Mouse (Mus musculus) T-helper 2 cell (primary cell): ENCODE data around the gene Slc29a4.

Experiments
- in situ Hi-C: fragments of 300-600 bp; cut with MboI, MseI; formaldehyde crosslinking; loops from one replicate; pipeline ENCODE4 v1.15.1; 2025; ENCODE audit warnings: high pct_unique_total_duplicates

Gene Slc29a4

DNA sequence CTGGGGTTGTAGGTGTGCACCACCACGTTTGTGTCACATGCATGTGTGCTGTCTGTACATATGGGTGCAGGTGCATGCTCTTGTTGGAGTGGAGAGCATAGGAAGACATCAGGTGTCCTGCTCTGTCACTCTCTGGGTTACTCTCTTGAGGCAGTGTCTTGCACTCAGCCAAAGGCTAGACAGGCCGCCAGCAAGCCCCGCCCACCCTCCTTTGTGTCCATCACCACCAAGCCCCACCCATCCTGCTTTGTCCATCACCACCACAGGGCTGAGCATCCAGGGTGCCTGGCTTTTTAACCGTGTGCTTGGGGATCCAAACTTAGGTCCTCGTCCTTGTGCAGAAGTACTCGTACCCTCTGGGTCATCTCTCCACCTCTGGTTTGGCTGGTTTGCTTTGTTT lies 3.9 kb downstream of the Slc29a4 start:
- in situ Hi-C loops: no loop called here

DNA sequence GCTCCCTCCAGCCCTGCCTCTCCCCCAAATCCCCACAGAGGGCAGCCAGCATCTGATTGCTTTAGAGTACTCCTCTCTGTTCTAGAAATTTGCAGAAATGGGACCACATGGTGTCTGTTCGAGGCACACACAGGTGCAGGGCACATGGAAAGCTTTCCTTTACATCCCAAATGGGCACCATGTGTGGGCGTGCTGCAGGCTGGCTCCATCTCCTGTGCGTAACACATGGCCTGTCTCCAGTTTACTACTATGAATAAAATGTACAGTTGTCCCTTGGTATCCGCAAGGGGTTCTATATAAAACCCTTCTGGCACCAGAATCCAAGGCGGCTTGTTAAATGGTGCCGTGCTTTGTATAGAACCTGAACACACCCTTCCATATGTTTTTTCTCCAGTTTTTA lies 4.6 kb downstream of the Slc29a4 start:
- in situ Hi-C loops: no loop called here

DNA sequence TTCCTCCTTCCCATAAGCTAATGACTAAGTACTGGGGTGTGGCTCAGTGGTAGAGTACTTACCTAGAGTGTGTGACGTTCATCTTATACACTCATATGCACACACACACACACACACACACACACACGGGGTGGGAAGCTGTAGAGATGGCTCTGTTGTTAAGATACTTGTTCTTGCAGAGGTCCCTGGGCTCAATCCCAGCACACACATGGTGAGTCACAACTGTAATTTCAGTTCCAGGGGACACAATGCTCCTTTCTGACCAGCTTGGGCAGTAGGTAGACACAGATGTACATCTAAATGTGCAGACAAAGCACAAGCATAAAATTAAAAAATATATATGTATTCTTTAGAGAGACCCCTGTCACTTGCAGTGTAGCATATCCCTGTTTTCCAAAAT lies 5.4 kb downstream of the Slc29a4 start:
- in situ Hi-C loops: no loop called here

DNA sequence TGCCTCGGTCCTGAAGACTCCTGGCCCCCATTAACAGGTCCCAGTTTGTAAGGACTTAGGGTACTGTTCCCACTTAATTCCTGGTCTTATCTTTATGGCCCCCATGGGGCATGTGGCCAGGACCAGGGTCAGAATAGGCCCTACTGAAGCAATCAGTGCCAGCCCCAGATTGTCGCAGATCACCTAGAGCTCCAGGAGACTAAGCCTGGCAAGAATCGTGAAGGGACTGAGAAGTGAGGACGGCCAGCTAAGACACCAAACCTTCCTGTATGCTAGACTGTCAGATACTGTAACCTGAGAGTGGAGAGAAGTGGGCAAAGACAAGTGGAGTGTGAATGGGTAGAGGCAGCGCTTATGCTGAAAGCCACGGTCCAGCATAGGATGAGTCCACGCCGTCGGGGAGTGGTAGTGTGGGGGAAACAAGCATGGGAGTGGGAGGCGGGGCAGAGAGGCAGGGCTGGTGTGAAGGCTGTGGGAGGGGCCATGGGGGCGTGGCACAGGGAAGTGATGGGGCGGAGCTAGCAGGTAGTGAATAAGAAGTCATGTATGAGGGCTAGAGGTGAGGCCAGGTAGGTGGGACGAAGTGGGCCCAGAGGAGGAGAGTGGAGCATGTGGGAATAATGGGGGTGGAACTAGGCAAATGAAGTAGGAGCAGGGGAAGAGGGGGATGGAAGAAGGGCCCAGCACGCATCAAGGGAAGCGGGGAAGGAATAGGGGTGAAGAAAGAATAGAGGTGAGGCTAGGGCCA lies 8.7 kb downstream of the Slc29a4 start:
- in situ Hi-C loops: no loop called here

DNA sequence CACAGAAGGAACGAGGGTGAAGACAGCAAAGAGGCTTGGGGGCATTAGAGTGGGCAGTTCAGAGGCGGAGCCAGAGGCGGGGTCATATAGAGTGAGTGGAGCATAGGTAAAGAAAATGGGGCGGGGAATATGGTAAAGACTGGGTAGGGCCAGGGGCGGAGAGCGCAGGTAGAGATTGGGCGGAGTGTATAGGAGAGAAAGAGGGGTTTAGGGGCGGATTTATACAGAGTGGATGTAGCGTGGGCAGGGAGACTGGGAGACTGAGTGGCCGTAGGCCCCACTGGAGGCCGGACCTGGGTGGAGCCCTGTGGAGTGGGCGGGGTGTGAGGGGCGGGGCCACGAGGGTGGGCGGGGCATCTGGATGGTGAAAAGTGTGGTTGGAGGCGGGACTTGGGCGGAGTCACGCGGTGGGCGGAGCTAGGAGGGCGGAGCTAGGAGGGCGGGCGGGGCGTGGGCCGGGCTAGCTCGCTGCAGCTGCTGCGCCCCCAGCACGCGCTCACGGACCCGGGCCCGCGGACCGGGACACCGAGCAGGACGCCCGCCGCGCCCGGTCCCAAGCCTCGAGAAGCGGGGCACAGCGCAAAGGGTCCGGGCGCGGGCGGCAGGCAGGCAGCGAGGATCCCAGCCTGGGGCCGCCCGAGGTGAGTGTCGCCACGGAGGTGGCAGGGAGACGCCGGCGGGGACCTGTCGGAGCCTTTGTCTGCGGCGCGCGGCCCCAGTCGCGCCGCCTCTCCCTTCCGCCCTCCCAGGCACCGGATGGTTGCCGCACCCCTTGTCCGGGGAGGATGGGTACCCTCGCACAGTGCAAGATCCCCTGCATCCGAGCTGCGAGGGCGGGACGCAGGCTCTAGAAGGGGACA lies 9.6 kb downstream of the Slc29a4 start:
- in situ Hi-C loops: no loop called here

DNA sequence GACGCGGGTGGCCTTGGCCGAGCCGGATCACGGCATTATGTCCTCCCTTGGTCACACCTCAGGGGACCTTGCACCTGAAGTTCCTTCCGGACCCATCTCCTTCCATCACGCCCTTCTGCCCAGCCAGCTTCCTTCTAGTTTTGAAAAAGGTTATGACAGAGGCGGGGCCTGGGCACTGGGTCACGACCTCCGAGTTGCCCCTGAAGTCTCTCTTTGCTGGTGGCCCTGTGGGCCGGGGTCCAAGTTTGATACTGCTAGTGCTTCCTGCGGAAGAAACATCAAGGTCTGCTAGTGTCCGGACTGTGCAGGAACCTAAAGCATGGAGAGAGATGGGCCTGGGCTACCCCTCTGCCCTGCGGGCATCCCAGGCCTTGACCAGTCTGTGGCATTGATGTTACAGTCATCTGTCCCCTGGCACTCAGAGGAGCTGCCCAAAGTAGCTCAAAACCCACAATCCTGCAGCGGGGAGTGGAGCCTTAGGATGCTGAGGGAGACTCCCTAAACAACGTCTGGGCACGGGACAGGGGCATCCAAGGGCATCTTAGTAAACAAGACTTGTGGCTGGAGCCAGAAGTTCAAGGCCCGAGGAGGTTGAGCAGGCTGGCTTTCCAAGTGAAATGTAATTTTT lies 10.3 kb downstream of the Slc29a4 start:
- in situ Hi-C loops: no loop called here

DNA sequence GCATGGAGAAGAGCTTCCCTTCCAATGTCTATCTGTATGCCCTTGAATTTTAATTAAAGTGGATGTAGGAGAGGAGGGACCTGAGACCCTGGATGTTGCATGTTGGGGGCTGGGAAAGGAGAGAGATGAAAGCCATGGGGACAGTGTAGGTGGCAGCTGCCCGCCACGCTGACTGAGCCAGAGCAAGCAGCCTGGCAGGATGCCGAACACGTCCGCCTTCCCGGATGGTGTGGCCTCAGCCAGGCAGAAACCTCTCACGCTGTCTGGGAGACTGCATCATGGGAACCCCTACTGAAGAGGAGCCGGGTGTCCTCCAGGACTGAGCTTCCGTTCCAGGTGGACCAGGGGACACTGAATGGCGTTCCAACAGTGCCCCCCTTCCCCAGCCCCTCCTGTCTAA lies 11.3 kb downstream of the Slc29a4 start:
- in situ Hi-C loops: no loop called here

DNA sequence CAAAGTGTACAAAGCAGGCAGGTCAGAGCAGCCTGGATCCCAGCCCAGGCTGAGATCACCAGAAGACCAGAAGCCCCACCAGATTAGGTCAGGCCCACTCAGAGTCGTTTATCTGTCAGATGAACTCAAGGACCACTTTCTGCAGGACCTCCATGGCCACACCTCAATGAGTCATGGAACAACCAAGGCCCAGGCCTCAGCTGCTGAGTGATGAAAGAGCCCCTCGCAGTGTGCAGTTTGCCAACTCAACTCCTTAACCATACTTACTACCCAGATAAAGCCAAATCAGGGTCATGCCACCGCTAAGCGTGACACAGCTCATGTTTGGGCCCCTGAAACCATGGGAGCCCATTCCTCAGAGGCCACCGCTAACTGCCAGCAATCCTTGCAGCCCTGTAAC lies 15.4 kb downstream of the Slc29a4 start:
- in situ Hi-C loops: no loop called here

DNA sequence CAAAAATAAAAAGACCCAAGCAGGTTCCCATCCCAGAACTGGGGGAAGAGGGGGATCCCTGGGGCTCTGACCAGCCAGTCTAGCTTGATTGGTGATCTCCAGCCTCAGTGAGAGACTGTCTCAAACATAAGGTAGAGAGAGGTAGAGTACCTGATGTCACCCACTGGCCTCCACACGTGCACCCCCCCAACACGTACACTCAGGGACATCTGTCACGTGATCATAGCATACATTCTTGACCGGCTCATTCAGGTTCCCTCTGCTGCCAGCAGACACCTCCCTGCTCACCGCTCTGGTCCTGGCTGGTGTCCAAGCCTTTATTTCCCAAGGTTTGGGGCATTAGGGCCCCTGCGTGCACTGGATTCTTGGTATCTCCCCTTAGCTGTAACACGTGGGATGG lies 17.1 kb downstream of the Slc29a4 start:
- in situ Hi-C loops: no loop called here

DNA sequence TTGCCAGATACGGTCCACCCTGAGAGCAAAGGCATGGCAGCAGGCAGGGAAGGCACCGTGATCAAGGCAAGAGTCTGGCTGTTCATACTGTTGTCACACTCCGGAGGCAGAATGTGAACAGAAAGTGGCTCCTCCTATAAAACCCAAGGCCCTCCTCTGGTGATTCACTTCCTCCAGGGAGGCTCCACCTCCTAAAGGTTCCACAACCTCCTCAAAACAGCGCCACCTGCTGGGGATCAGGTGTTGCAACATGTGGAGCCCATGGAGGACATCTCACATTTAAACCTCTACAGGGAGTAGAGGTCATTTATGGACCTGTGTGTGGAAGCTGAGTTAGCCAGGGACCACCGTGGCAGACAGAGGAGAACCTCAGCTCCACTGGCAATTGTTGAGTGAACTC lies 20.1 kb downstream of the Slc29a4 start:
- in situ Hi-C loops: no loop called here

DNA sequence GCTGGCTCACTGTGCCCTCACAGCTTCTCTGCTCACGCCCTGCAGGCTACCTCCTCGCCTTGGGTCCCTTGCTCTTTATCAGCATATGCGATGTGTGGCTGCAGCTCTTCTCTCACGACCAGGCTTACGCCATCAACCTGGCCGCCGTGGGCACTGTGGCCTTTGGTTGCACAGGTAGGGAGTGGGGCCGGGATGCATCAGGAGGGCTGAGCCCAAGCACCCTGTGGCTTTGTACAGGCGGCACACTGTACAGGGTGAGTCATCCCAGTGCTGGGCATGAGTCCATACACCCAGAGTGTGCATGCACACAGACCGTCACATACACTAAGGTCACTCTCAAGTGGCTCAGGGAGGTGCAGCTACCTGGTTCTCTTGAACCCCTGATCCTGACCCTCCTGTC lies 21.7 kb downstream of the Slc29a4 start:
- in situ Hi-C loops: no loop called here

DNA sequence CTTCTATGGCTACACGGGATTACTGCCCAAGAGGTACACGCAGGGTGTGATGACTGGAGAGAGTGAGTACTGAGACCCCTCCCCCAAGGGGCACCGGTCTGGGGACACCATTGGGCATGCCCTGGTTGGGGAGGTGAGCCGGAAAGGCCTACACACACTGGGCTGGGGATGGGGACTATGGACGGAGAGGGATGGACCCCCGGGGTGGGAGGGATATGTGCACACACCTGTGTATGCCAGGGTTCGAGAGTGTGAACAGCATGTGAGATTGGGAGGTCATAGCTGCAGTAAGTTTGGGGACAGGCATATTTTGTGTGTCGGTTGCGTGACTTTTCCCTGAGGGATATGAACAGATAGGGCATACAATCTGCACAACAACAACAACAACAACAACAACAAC lies 22.7 kb downstream of the Slc29a4 start:
- in situ Hi-C loops: no loop called here

DNA sequence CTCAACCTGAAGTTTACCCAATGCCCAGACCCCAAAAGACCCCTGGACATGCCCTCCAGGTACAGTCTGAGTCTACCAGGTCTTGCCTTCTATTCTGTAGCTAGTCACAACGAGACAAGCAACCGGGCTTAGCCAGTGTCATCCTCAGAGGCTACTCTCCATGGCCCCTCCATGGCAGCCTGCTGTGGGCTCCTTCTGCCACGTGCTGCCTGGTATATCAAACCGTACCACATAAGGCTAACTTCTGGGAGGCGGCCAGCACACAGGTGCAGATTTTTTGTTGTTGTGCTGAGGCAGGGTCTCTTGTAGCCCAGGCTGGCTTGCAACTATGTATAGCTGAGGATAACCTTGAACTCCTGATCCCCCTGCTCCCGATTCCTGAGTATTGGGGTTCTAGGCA lies 23.7 kb downstream of the Slc29a4 start:
- in situ Hi-C loops: no loop called here

DNA sequence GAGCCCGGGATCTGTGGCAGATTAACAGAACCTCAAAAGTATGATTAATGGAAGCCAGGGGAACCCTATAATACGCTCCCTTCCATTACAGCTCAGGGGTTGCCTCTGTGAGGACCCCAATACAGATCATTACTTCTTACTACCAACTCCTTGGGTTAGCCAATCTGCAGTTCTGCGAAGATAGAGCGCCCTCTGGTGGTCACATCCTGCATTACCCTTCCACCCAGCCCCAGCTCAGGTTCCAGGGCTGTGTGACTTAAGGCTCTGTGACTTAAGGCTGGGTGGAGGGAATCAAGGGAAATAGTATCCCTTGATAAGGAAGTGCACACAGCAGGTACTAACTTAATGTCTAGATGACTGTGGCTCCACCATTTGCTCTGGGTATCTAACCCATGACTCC lies 25.7 kb downstream of the Slc29a4 start:
- in situ Hi-C loops: no loop called here

DNA sequence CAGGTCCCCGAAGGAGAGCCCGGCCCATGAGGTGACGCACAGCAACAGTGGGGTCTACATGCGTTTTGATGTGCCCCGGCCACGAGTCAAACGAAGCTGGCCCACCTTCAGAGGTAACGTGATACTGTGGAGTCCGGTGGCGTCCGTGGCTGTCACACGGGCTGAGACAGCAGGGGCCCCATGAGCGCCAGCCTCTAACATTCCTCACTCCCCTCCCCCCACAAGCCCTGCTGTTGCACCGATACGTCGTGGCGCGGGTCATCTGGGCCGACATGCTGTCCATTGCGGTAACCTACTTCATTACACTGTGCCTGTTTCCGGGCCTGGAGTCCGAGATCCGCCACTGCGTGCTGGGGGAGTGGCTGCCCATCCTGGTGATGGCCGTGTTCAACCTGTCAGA lies 26.2 kb downstream of the Slc29a4 start:
- in situ Hi-C loops: no loop called here

DNA sequence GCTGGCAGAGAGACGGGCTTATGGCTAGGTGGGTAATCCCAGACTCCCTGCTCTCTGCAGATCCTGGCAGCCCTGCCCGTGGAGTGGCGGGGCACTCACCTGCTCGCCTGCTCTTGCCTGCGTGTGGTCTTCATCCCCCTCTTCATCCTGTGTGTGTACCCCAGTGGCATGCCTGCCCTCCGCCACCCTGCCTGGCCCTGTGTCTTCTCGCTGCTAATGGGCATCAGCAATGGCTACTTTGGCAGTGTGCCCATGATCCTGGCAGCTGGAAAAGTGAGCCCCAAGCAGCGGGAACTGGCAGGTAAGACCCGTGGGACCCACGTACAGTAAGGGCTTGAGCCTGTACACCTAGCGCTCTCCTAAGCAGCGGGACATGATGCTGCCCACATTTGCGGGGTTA lies 27.6 kb downstream of the Slc29a4 start:
- in situ Hi-C loops: no loop called here

DNA sequence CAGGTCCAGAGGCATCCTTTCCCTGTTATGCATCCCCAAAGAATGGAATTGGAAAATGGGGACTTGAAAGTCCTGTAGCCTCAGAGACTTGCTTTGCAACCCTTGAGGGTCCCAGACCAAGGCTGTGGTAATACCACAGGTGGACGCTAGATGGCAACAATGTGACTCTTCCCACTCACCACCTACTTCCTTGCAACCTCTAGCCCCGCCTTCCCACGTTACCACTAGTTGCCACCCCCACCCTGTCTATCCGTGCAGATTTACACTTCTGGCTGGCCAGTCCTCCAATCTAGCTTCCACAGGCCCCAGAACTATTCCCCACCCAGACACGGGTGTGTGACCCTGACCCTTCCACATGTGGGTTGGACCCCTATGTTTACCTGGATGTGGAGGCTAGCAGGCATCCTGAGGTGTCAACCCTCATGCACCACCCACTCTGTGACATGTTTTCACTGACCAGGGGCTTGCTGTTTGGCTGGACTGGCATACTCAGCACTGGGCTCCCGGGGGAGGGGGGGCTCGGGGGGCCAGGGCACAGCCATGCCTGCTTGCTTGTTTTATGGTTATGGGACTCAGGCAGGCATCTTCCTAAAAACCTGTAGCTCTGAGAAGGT lies 31.3 kb downstream of the Slc29a4 start:
- in situ Hi-C loops: no loop called here

DNA sequence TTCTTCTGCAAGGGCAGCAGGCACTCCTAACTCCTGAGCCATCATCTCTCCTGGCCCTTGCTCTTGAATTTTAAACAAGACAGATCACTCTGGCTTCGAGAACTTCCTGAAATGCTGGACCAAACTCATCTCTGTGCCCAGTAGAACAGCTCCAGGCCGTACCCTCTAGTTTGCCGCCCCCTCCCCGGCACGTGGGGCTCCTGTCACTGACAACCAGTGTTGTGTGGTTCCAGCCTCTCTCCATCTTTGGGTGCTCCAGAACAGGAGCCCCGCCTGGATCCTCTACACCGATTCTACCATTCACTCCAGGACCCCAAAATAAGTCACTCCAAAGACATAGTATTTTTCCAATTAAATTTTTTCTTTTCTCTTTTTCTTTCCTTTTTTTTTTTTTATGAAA lies 32.0 kb downstream of the Slc29a4 start:
- in situ Hi-C loops: no loop called here

DNA sequence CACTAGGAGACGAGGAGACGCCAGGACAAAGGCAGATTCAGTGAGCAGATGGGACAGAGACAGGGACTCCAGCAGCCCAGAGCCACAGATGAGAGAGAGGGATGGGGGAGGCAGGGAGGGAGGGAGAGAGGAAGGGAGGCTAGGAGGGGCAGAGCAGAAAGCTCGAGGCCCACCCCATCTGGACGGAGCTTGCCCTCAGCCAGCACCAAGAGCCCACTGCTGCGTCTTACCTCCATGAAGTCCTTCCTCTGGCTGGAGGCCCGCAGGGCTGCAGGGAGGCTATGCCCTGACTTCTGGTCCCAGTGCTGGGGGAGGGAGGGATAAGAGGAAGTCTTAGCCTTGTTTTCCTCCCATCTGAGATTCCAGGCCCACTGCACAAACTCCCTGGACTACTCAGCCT lies 34.4 kb downstream of the Slc29a4 start:
- in situ Hi-C loops: no loop called here

DNA sequence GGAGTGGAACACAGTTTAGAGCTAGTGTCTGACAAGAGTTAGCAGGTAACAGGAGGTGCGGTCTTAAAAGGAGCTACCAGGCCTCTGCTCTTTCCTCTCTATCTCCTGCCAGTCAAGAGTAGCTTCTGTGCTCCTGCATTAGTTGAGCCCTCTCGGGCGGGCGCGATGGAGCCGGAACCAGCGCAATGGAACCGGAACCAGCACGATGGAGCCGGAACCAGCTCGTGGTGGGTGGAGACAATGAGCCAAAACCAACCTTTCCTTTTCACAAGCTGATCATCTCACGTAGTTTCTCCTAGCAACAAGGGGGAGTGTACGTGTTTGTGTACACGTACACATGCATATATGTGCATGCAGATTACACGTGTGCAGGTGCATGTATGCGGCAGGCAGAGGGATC lies 36.0 kb downstream of the Slc29a4 start:
- in situ Hi-C loops: no loop called here

DNA sequence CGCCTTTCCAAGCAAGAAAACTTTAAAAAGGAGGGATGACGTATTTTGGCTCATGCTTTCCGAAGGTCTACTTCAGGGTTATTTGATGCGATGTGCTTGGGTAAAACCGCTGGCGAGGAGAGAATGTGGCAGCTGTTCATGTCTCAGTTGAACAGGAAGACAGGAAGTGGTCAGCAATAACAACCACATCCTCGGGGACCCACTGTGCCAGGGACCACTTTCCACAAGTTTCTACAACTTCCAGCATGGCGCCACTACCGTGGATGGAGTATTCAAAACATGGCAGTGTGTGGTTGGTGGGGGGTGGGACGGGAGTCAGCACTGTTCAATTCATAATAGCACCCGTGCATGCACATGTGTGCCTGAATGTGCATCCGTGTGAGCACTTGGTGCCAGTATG lies 38.0 kb downstream of the Slc29a4 start:
- in situ Hi-C loops: no loop called here

DNA sequence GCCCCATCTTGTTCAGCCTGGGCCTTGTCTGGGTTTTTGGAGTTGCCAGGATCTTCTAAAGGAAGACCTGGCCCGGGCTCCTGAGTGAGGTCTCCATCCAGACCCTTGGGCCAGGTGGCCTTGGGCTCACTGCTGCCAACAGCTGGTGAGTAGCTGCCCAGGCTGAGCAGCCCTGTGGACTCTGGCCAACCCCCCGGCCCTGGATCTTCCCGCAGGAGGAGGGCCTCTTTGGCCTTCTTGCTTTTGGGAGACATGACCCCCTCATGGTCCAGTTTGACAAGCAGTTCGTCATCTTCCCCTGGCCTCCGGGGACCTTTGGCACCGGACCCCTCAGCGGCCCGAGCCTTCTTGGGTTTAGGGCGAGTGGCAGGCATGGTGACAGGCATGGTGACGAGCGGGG lies 39.6 kb downstream of the Slc29a4 start:
- in situ Hi-C loops: no loop called here
